8 mouse cellular contexts compared by ENCODE assay signal in the genomic region with DNA sequence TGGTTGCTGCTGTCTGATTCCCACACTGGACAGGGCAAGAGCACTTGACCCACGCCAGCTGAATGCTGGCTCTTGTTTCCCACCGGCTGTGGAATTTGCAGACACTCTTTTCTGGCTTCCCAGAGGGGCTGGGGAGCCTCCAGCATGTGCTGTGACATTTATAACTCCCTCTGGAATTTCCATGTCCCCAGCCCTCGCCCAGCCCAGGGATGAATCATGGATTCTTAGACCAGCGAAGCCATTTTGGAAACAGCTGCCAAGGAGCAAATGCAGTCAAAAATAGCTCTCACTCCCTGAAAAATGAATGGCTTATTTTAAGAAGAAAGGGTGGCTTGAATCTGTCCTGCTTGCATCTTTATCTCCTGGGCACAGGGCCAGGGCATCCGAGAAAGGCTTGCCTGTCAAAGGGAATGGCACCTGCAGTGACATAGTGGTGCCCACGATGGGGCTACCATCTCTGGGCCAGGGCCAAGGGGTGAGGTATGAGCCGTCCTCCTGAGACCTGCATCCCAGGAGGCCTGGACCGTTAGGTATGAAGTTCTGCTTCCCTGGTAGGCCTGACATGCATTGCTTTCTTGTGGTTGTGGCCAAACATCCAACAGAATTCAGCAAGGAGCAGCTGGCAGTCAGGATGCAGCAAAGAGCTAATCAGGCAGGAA.
DNase-seq lines count a peak whose midpoint lies in the region; ATAC-seq and TF ChIP-seq lines count a peak whose summit lies in the region.

No protein-coding gene starts in this region.

- peaks cover 6% of the 10 kb centered on the region; the same call in 1 of the 2 replicates for H3K4me1 ChIP-seq in kidney, adult 2 months (ENCODE audit: control insufficient read depth, insufficient read depth, low read length)
- peaks cover 21% of the 10 kb centered on the region for H3K4me1 ChIP-seq in thymus, adult 2 months (replicated peaks; ENCODE audit: control insufficient read depth, insufficient read depth, low read length)

- TF ChIP-seq POLR2A in kidney, adult 2 months (IDR thresholded peaks at IDR 0.05; ENCODE audit: low read depth, low read length), result no peak
- no peak for TF ChIP-seq POLR2A in thymus, adult 2 months (IDR thresholded peaks at IDR 0.05; ENCODE audit: control insufficient read depth, extremely low read depth, insufficient read depth, low read length, poor library complexity)

- no peaks in the 10 kb centered on the region for H3K27me3 ChIP-seq in kidney, adult 2 months (replicated peaks; ENCODE audit: control insufficient read depth, insufficient read depth, low read length)
- no peaks in the 10 kb centered on the region for H3K27me3 ChIP-seq in thymus, adult 2 months (ENCODE audit: control insufficient read depth, insufficient read depth, low read length)

- WGBS in kidney, adult 2 months, result 51% methylated on average over 8 of the region's 8 CpGs
- WGBS in thymus, adult 2 months, result 48% methylated on average over 8 of the region's 8 CpGs

- peak; percentile 9 for DNase-seq in cerebellum, adult 8-10 months
- DNase-seq in brain, adult 2 months (ENCODE audit: low read depth, low spot score), result peak; percentile 93
- DNase-seq in gastrocnemius, postnatal 14 days, result peak; percentile 73
- peak; percentile 67 for DNase-seq in kidney, adult 2 months
- peak; percentile 45 for DNase-seq in left cerebral cortex, postnatal 4 days
- peak; percentile 57 to 74 for DNase-seq in right cerebral cortex, postnatal 36 days (ENCODE audit: low spot score in 2 of 2)
- DNase-seq in thymus, adult 2 months, result no peak

- no peak overlapping the region for H3K27ac ChIP-seq in kidney, adult 2 months (ENCODE audit: insufficient read depth, low read depth, low read length)
- H3K27ac ChIP-seq in thymus, adult 2 months (ENCODE audit: control insufficient read depth, insufficient read depth, low read length), result no peak overlapping the region

- no peak for TF ChIP-seq CTCF in kidney, adult 2 months (conservative IDR thresholded peaks at IDR 0.05; ENCODE audit: insufficient read depth, insufficient read length, low read depth, low read length)
- TF ChIP-seq CTCF in thymus, adult 2 months (IDR thresholded peaks at IDR 0.05; ENCODE audit: borderline replicate concordance, control insufficient read depth, extremely low read depth, insufficient read depth, low read length, poor library complexity), result no peak

- no peaks in the 10 kb centered on the region for H3K36me3 ChIP-seq in kidney, adult 2 months (ENCODE audit: control insufficient read depth, insufficient read depth, low read length)
- no peaks in the 10 kb centered on the region for H3K36me3 ChIP-seq in thymus, adult 2 months (ENCODE audit: control insufficient read depth, insufficient read depth, low read length)

- H3K4me3 ChIP-seq in kidney, adult 2 months (ENCODE audit: insufficient read depth, low read depth, low read length), result no peak overlapping the region
- no peak overlapping the region for H3K4me3 ChIP-seq in thymus, adult 2 months (ENCODE audit: control insufficient read depth, insufficient read depth, low read length)

- intact Hi-C loops in gastrocnemius, postnatal 14 days (cut with DNase I; ENCODE audit: low total_unique reads), result loop anchor here (10.0 kb wide), 1 partner anchor 108 kb away; no protein-coding TSS in a partner anchor
- intact Hi-C loops in left cerebral cortex, postnatal 4 days (cut with DNase I), result no loop called here

- no peak for ATAC-seq in cerebellum, adult (ENCODE audit: insufficient number of reproducible peaks, low FRiP score, low TSS enrichment)
